Mouse (Mus musculus): ENCODE results near the gene Gpr35. TPM values are rescaled to one million over a fixed set of nuclear protein-coding genes. Genes with fewer than 3 reads are reported as not detected.
"Not testable (repeated sequence)": the region's sequence is repeated elsewhere in the genome, so short reads cannot be mapped to it uniquely, and the experiment has no call there.

Gene Gpr35
- polyA plus RNA-seq, 1 experiment from 2014 or later, result 0.38 TPM

DNA sequence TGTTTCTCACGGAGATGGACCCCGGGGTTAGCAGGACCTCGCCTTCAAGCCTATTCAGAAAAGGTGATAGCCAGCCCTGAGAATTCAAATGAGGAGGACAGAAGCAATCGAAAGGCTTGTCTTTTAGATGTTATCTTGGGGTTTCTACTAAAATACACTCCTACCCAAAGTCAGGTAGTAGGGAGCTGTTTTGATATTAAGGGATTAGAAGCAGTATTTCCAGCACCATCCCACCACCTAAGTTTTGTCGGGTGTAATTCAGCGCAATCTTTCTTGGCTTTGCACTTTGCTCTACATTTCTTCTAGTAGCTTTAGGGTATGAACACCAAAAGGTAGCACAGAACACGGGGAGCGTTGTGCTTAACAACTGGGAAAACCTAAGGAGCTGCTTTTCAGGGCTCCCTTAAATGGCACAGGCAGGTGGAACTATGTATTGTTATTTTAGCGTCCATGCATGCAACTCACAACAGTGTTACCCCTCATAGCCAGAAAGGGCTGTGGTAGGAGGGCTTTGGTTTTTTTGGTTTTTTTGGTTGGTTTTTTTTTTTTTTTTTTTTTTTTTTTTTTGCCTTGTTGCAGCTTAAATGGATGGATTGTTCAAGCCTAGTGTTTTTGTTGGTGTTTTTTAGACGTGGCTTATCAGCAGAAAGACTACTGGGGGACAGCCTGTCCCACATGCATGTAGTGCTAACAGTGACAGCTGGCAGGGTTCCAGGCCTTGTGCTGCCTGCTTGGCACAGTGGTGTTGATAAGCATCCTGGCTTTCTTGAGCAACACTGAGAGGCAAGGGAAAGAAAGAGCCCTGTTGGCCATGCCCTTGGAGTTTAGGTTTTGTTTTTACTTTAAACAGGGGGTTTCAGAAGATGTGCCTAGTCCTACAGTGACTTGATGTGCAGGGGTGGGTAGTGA is 15.4 kb upstream of the Gpr35 start:
- ATAC-seq (ENCODE audit: low FRiP score, low read depth), result no peak
- Histone ChIP-seq H3K27me3 (replicated peaks) (no peaks in the 10 kb centered on the region), H3K9me3 (no peaks in the 10 kb centered on the region), H3K27ac (peak overlapping the region; percentile 55; the same call in 1 of the 2 replicates), H3K4me1 (peaks cover 28% of the 10 kb centered on the region), H3K4me2 (replicated peaks) (peak overlapping the region; percentile 82), H3K4me3 (peak overlapping the region; percentile 83), H3K9ac (peak overlapping the region; percentile 80), H3K36me3 (peaks cover 26% of the 10 kb centered on the region)
- WGBS, result 25% methylated on average over 10 of the region's 10 CpGs

GRCm38 (mm10) chr1:92935977-92936376 is 14.7 kb upstream of the Gpr35 start:
- 50% methylated on average over 2 of the region's 2 CpGs for WGBS
- H3K4me2 ChIP-seq (replicated peaks), result peak overlapping the region; percentile 82
- no peaks in the 10 kb centered on the region for H3K27me3 ChIP-seq (replicated peaks)
- H3K27ac ChIP-seq, result no peak overlapping the region
- H3K9me3 ChIP-seq, result no peaks in the 10 kb centered on the region
- H3K4me3 ChIP-seq, result peak overlapping the region; percentile 83; the same call in 1 of the 2 replicates
- no peak for ATAC-seq (ENCODE audit: low FRiP score, low read depth)
- H3K9ac ChIP-seq, result peak overlapping the region; percentile 56; the same call in 1 of the 2 replicates
- H3K4me1 ChIP-seq, result peaks cover 28% of the 10 kb centered on the region
- peaks cover 31% of the 10 kb centered on the region for H3K36me3 ChIP-seq

GRCm38 (mm10) chr1:92936467-92936866 is 14.2 kb upstream of the Gpr35 start:
- H3K27me3 ChIP-seq (replicated peaks), result no peaks in the 10 kb centered on the region
- H3K4me1 ChIP-seq, result peaks cover 28% of the 10 kb centered on the region
- H3K9ac ChIP-seq, result 0 out of 2 replicates have a peak overlapping the region, but pooled peaks have one; percentile 1
- no peak overlapping the region for H3K27ac ChIP-seq
- no peak for ATAC-seq (ENCODE audit: low FRiP score, low read depth)
- no peaks in the 10 kb centered on the region for H3K9me3 ChIP-seq
- 56% methylated on average over 3 of the region's 3 CpGs for WGBS
- peaks cover 34% of the 10 kb centered on the region for H3K36me3 ChIP-seq
- peak overlapping the region; percentile 82 for H3K4me2 ChIP-seq (replicated peaks)
- H3K4me3 ChIP-seq, result no peak overlapping the region

- no peaks in the 10 kb centered on the region for H3K27me3 ChIP-seq (replicated peaks)
- H3K36me3 ChIP-seq, result peaks cover 46% of the 10 kb centered on the region
- H3K9ac ChIP-seq, result no peak overlapping the region
- H3K27ac ChIP-seq, result no peak overlapping the region
- H3K4me3 ChIP-seq, result no peak overlapping the region
- H3K4me1 ChIP-seq, result peaks cover 28% of the 10 kb centered on the region
- H3K4me2 ChIP-seq (replicated peaks), result no peak overlapping the region
- no peak for ATAC-seq (ENCODE audit: low FRiP score, low read depth)
- H3K9me3 ChIP-seq, result no peaks in the 10 kb centered on the region
- 93% methylated on average over 3 of the region's 3 CpGs for WGBS
Observed at GRCm38 (mm10) chr1:92937797-92938196, 12.9 kb upstream of the Gpr35 start.

DNA sequence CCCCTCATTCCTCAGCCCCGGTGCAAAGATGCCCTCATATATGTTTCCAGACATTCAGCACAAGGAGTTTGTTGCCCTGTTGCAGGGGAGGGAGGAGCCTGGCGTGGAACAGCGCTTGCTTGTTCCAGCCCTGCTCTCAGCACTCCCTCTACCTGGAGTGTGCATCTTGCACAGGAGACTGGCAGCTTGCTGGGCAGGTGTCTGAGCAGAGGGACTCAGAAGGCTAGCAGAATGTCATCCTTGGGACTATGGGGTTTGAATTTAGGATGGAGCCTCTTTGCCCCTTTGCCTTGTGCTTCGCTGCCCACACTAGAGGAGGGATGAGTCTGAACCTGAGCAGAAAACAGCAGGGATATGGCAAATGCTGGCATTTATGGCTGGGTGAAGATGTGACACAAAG is 10.9 kb upstream of the Gpr35 start:
- H3K36me3 ChIP-seq, result peaks cover 65% of the 10 kb centered on the region
- H3K9ac ChIP-seq, result no peak overlapping the region

GRCm38 (mm10) chr1:92943219-92943989 is 7.3 kb upstream of the Gpr35 start:
- H3K27ac ChIP-seq, result no peak overlapping the region
- H3K4me1 ChIP-seq, result no peaks in the 10 kb centered on the region
- H3K9me3 ChIP-seq, result no peaks in the 10 kb centered on the region
- WGBS, result 95% methylated on average over 19 of the region's 19 CpGs
- H3K27me3 ChIP-seq (replicated peaks), result no peaks in the 10 kb centered on the region
- H3K36me3 ChIP-seq, result peaks cover 92% of the 10 kb centered on the region
- no peak overlapping the region for H3K4me3 ChIP-seq
- no peak for ATAC-seq (ENCODE audit: low FRiP score, low read depth)
- no peak overlapping the region for H3K4me2 ChIP-seq (replicated peaks)
- H3K9ac ChIP-seq, result no peak overlapping the region

More for the DNA sequence above, 10.9 kb upstream of the Gpr35 start:
- H3K4me2 ChIP-seq (replicated peaks), result no peak overlapping the region
- peaks cover 22% of the 10 kb centered on the region for H3K4me1 ChIP-seq
- H3K27ac ChIP-seq, result no peak overlapping the region
- H3K9me3 ChIP-seq, result no peaks in the 10 kb centered on the region
- no peak for ATAC-seq (ENCODE audit: low FRiP score, low read depth)
- 94% methylated on average over 4 of the region's 4 CpGs for WGBS
- no peaks in the 10 kb centered on the region for H3K27me3 ChIP-seq (replicated peaks)
- H3K4me3 ChIP-seq, result no peak overlapping the region

DNA sequence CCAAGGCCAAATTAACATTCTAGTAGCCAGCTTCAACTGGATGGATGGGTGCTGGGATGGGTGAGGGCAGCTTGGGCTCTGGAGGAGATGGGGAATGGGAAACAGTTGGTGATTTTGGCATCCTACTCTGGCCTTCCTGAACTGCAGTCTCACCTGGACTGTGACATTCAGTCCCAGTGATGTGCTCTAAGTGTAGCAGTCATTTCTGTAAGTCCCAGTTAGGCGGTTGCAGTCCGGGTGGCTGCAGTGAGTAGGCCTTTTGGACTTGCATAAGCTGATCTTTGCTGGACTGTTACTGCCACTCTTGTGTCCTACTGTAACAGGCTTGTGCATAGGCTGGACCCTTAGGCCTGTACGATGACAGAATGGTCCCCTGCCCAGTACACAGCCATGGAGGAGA is 2.7 kb upstream of the Gpr35 start:
- no peak for ATAC-seq (ENCODE audit: low FRiP score, low read depth)
- Histone ChIP-seq H3K4me3 (no peak overlapping the region), H3K27me3 (replicated peaks) (no peaks in the 10 kb centered on the region), H3K9me3 (no peaks in the 10 kb centered on the region), H3K27ac (no peak overlapping the region), H3K36me3 (peaks cover 65% of the 10 kb centered on the region), H3K4me2 (replicated peaks) (no peak overlapping the region), H3K9ac (no peak overlapping the region), H3K4me1 (no peaks in the 10 kb centered on the region)
- WGBS, result over 99% methylated on average over 3 of the region's 3 CpGs

DNA sequence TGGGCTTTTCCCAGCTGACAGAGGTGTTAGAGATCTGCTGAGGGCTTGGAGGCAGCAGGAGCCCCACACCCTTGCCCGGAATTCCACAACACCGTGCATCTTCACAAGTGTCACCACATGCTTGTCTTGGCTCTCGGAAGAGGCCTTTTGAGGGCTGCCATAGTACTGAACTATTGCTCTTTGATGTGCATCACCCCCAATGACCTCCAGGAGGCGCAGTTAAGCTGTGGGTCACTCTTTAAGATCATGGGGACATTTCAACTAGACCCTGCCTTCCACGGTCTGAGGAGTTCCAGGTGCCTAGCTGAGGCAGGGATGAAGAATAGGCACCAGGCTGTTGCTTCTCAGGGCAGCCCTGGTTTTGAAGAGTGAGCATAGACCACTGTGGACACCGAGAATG is 1.2 kb upstream of the Gpr35 start:
- Histone ChIP-seq H3K27me3 (replicated peaks) (no peaks in the 10 kb centered on the region), H3K4me2 (replicated peaks) (no peak overlapping the region), H3K4me1 (no peaks in the 10 kb centered on the region), H3K27ac (no peak overlapping the region), H3K9me3 (no peaks in the 10 kb centered on the region), H3K9ac (no peak overlapping the region), H3K36me3 (peaks cover 50% of the 10 kb centered on the region), H3K4me3 (no peak overlapping the region)
- ATAC-seq (ENCODE audit: low FRiP score, low read depth), result no peak
- 63% methylated on average over 6 of the region's 6 CpGs for WGBS

DNA sequence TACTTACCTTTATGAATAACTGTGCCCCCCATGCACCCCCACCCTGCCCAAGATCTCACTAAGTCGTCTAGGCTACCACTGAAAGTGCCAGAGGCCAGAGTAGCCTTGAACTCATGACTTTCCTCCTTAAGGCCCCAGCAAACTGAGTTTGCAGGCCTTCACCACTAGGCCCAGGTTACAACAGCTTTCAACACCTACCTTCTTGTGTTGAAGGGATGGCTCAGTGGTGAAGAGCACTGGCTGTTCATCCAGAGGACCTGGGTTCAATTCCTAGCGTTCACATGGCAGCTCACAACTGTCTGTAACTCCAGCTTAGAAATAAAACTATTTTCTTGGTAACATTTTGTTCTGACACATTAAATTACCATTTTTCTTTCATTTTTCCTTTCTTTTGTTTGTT is 3.0 kb downstream of the Gpr35 start:
- no peak overlapping the region for H3K9ac ChIP-seq
- H3K4me1 ChIP-seq, result no peaks in the 10 kb centered on the region
- WGBS, result 71% methylated on average over 2 of the region's 2 CpGs
- H3K4me2 ChIP-seq (replicated peaks), result no peak overlapping the region
- H3K27ac ChIP-seq, result no peak overlapping the region
- ATAC-seq (ENCODE audit: low FRiP score, low read depth), result no peak
- peaks cover 10% of the 10 kb centered on the region for H3K36me3 ChIP-seq
- no peaks in the 10 kb centered on the region for H3K9me3 ChIP-seq
- no peak overlapping the region for H3K4me3 ChIP-seq
- no peaks in the 10 kb centered on the region for H3K27me3 ChIP-seq (replicated peaks)

DNA sequence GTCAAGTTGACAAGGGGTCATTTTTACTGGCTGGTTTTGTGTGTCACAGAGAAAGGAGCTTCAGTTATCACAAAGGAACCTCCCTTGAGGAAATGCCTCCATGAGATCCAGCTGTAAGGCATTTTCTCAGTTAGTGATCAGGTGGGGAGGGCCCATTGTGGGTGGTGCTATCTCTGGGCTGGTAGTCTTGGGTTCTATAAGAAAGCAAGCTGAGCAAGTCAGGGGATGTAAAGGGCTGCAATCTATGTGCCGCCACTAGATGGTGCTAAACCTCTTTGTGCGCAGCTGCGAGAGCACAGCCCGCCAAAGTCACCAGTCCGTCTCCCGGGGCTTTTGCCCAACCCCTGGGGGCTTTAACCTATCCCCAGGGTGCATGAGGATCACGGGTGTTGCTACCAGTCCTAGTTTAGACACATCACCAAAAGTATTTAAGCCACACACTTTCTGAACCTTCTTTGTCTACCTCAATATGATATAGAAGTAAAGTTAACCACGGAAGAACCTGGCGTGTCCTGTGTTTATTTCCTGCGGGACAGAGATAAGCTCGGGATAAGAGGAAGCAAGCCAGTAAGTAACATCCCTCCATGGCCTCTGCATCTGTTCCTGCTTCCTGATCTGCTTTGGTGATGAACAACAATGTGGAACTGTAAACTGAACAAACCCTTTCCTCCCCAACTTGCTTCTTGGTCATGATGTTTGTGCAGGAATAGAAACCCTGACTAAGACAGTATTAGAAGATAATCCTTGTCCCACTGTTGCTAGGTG is 6.1 kb downstream of the Gpr35 start:
- H3K9me3 ChIP-seq; H3K27me3 ChIP-seq (replicated peaks); H3K27ac ChIP-seq; H3K36me3 ChIP-seq; H3K4me3 ChIP-seq; ATAC-seq (ENCODE audit: low FRiP score, low read depth); H3K4me1 ChIP-seq; H3K9ac ChIP-seq: not testable (repeated sequence)
- peak overlapping the region; percentile 35 for H3K4me2 ChIP-seq (replicated peaks)
- 11% methylated on average over 11 of the region's 11 CpGs for WGBS

DNA sequence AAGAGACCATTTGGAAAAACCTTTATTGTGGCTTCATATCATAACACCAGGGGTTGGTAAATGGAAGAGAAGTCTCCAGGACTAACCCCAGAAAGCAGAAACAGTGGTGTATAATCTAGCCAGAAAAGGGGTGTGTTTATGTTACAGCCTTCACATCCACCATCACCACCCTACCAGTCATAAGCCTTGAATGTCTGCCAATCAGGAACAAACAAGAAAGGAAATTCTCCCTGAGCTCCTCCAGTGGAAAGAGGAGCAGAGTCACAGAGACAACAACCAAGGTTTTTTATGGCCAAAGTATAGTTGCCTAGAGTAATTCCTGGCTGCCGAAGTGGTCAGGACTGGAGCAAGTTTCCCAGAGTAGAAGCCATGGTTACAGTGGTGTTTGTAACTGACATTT is 8.3 kb downstream of the Gpr35 start:
- no peak overlapping the region for H3K27ac ChIP-seq
- no peak overlapping the region for H3K4me2 ChIP-seq (replicated peaks)
- 86% methylated on average over 1 of the region's 1 CpGs for WGBS
- H3K36me3 ChIP-seq, result no peaks in the 10 kb centered on the region
- H3K4me1 ChIP-seq, result no peaks in the 10 kb centered on the region
- no peaks in the 10 kb centered on the region for H3K27me3 ChIP-seq (replicated peaks)
- H3K9ac ChIP-seq, result no peak overlapping the region
- no peak overlapping the region for H3K4me3 ChIP-seq
- H3K9me3 ChIP-seq, result no peaks in the 10 kb centered on the region
- no peak for ATAC-seq (ENCODE audit: low FRiP score, low read depth)

DNA sequence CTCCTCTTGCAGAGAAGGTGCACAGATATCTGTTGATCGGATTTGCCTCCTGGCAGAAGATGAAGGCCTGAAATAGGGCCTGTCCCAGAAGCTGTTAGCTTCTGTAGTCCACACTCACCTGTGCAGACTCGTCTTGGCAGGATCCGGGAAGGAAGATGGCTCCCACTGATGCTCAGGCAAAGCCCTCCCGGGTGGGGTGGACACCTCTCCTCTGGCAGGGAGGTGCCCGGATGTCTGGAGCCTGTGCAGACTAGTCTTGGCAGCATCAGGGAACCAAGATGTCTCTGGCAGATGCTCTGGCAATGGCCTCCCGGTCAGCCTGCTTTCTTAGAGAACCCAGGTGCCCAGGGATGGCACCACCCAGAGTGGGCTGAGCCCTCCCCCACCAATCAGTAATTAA is 20.1 kb downstream of the Gpr35 start:
- not testable (repeated sequence) for H3K9me3 ChIP-seq; H3K27me3 ChIP-seq (replicated peaks); H3K4me1 ChIP-seq; H3K36me3 ChIP-seq; H3K27ac ChIP-seq; H3K4me3 ChIP-seq; H3K9ac ChIP-seq; ATAC-seq (ENCODE audit: low FRiP score, low read depth); H3K4me2 ChIP-seq (replicated peaks)
- WGBS, result 88% methylated on average over 6 of the region's 6 CpGs

Data from neural tube, embryonic 12.5 days (tissue).